Mouse (Mus musculus): ENCODE measurements around the gene Defb11. TPM values are rescaled to one million over a fixed set of nuclear protein-coding genes. Genes with fewer than 3 reads are reported as not detected.
"Not testable (repeated sequence)": the region's sequence is repeated elsewhere in the genome, so short reads cannot be mapped to it uniquely, and the experiment has no call there.

Gene Defb11
- not detected in 2 replicates for polyA plus RNA-seq (2014; fragmentation: Nextera tagmentation; extraction: Ambion mirVana)

- not testable (repeated sequence) for ATAC-seq (ENCODE audit: insufficient number of reproducible peaks, insufficient read depth, low FRiP score, low read depth); H3K9ac ChIP-seq (ENCODE audit: low read length); H3K36me3 ChIP-seq (ENCODE audit: control insufficient read depth, insufficient read depth, low read length)
Measured at GRCm38 (mm10) chr8:21906290-21906689, at the start of gene Defb11. Gene Defb11 (minus strand): TSS chr8:21906412.

GRCm38 (mm10) chr8:21955321-21955720 is 49.1 kb upstream of the Defb11 start:
- no peaks in the 10 kb centered on the region for H3K36me3 ChIP-seq (ENCODE audit: control insufficient read depth, insufficient read depth, low read length)
- ATAC-seq (ENCODE audit: insufficient number of reproducible peaks, insufficient read depth, low FRiP score, low read depth), result no peak
- 8% methylated on average over 9 of the region's 9 CpGs for WGBS
- no peak overlapping the region for H3K4me3 ChIP-seq (ENCODE audit: control insufficient read depth in 1 of 2, insufficient read depth in 1 of 2, low read depth in 1 of 2, low read length in 2 of 2)
- H3K4me1 ChIP-seq (ENCODE audit: control insufficient read depth in 2 of 2, insufficient read depth in 2 of 2, low read length in 2 of 2), result no peaks in the 10 kb centered on the region
- no peaks in the 10 kb centered on the region for H3K9me3 ChIP-seq (ENCODE audit: control insufficient read depth, low read length)
- no peaks in the 10 kb centered on the region for H3K27me3 ChIP-seq (ENCODE audit: control insufficient read depth, insufficient read depth, low read length)
- H3K27ac ChIP-seq (replicated peaks in 1 of 2; ENCODE audit: control insufficient read depth in 1 of 2, insufficient read depth in 1 of 2, low read depth in 2 of 2, low read length in 2 of 2), result no peak overlapping the region
- no peak overlapping the region for H3K4me2 ChIP-seq (ENCODE audit: low read length)
- H3K9ac ChIP-seq (ENCODE audit: low read length), result no peak overlapping the region

More at GRCm38 (mm10) chr8:21906290-21906689, at the start of gene Defb11:
- not testable (repeated sequence) for H3K27me3 ChIP-seq (ENCODE audit: control insufficient read depth, insufficient read depth, low read length); H3K4me2 ChIP-seq (ENCODE audit: low read length); H3K4me1 ChIP-seq (ENCODE audit: control insufficient read depth in 2 of 2, insufficient read depth in 2 of 2, low read length in 2 of 2); H3K4me3 ChIP-seq (ENCODE audit: control insufficient read depth in 1 of 2, insufficient read depth in 1 of 2, low read depth in 1 of 2, low read length in 2 of 2); H3K9me3 ChIP-seq (ENCODE audit: control insufficient read depth, low read length); H3K27ac ChIP-seq (replicated peaks in 1 of 2; ENCODE audit: control insufficient read depth in 1 of 2, insufficient read depth in 1 of 2, low read depth in 2 of 2, low read length in 2 of 2)

GRCm38 (mm10) chr8:21947311-21948017 is 41.3 kb upstream of the Defb11 start:
- no peak for ATAC-seq (ENCODE audit: insufficient number of reproducible peaks, insufficient read depth, low FRiP score, low read depth)
- WGBS, result 69% methylated on average over 9 of the region's 9 CpGs
- Histone ChIP-seq H3K4me3 (ENCODE audit: control insufficient read depth in 1 of 2, insufficient read depth in 1 of 2, low read depth in 1 of 2, low read length in 2 of 2) (no peak overlapping the region), H3K27me3 (ENCODE audit: control insufficient read depth, insufficient read depth, low read length) (no peaks in the 10 kb centered on the region), H3K4me1 (ENCODE audit: control insufficient read depth in 2 of 2, insufficient read depth in 2 of 2, low read length in 2 of 2) (no peaks in the 10 kb centered on the region), H3K27ac (replicated peaks in 1 of 2; ENCODE audit: control insufficient read depth in 1 of 2, insufficient read depth in 1 of 2, low read depth in 2 of 2, low read length in 2 of 2) (no peak overlapping the region), H3K36me3 (ENCODE audit: control insufficient read depth, insufficient read depth, low read length) (no peaks in the 10 kb centered on the region), H3K4me2 (ENCODE audit: low read length) (no peak overlapping the region), H3K9ac (ENCODE audit: low read length) (no peak overlapping the region), H3K9me3 (ENCODE audit: control insufficient read depth, low read length) (no peaks in the 10 kb centered on the region)

GRCm38 (mm10) chr8:21946462-21946861 is 40.2 kb upstream of the Defb11 start, which contains the start of gene Defb13:
Gene Defb13 (plus strand): TSS chr8:21946762.
- ATAC-seq (ENCODE audit: insufficient number of reproducible peaks, insufficient read depth, low FRiP score, low read depth), result no peak
- no peak within 1 kb of the TSS for H3K27ac ChIP-seq (replicated peaks in 1 of 2; ENCODE audit: control insufficient read depth in 1 of 2, insufficient read depth in 1 of 2, low read depth in 2 of 2, low read length in 2 of 2)
- H3K4me3 ChIP-seq (ENCODE audit: control insufficient read depth in 1 of 2, insufficient read depth in 1 of 2, low read depth in 1 of 2, low read length in 2 of 2), result no peak within 1 kb of the TSS
- H3K4me2 ChIP-seq (ENCODE audit: low read length), result no peak within 1 kb of the TSS
- no peaks in the 10 kb centered on the region for H3K27me3 ChIP-seq (ENCODE audit: control insufficient read depth, insufficient read depth, low read length)
- no peak within 1 kb of the TSS for H3K9ac ChIP-seq (ENCODE audit: low read length)
- H3K9me3 ChIP-seq (ENCODE audit: control insufficient read depth, low read length), result no peaks in the 10 kb centered on the region
- 77% methylated on average over 6 of the region's 6 CpGs for WGBS
- H3K4me1 ChIP-seq (ENCODE audit: control insufficient read depth in 2 of 2, insufficient read depth in 2 of 2, low read length in 2 of 2), result no peaks in the 10 kb centered on the region
- H3K36me3 ChIP-seq (ENCODE audit: control insufficient read depth, insufficient read depth, low read length), result no peaks in the 10 kb centered on the region

GRCm38 (mm10) chr8:21938052-21938451 is 31.8 kb upstream of the Defb11 start, which contains the start of gene Defb35:
Gene Defb35 (plus strand): TSS chr8:21938352.
- not testable (repeated sequence) for H3K27me3 ChIP-seq (ENCODE audit: control insufficient read depth, insufficient read depth, low read length); H3K4me1 ChIP-seq (ENCODE audit: control insufficient read depth in 2 of 2, insufficient read depth in 2 of 2, low read length in 2 of 2); ATAC-seq (ENCODE audit: insufficient number of reproducible peaks, insufficient read depth, low FRiP score, low read depth); H3K9ac ChIP-seq (ENCODE audit: low read length); H3K4me3 ChIP-seq (ENCODE audit: control insufficient read depth in 1 of 2, insufficient read depth in 1 of 2, low read depth in 1 of 2, low read length in 2 of 2); H3K36me3 ChIP-seq (ENCODE audit: control insufficient read depth, insufficient read depth, low read length); H3K27ac ChIP-seq (replicated peaks in 1 of 2; ENCODE audit: control insufficient read depth in 1 of 2, insufficient read depth in 1 of 2, low read depth in 2 of 2, low read length in 2 of 2); H3K4me2 ChIP-seq (ENCODE audit: low read length); H3K9me3 ChIP-seq (ENCODE audit: control insufficient read depth, low read length)
- WGBS, result 79% methylated on average over 4 of the region's 4 CpGs

GRCm38 (mm10) chr8:21932610-21933009 is 26.4 kb upstream of the Defb11 start, which contains the start of gene Defb15:
Gene Defb15 (minus strand): TSS chr8:21932710.
- Histone ChIP-seq H3K9ac (ENCODE audit: low read length) (no peak within 1 kb of the TSS), H3K4me2 (ENCODE audit: low read length) (no peak within 1 kb of the TSS), H3K27ac (replicated peaks in 1 of 2; ENCODE audit: control insufficient read depth in 1 of 2, insufficient read depth in 1 of 2, low read depth in 2 of 2, low read length in 2 of 2) (no peak within 1 kb of the TSS), H3K36me3 (ENCODE audit: control insufficient read depth, insufficient read depth, low read length) (no peaks in the 10 kb centered on the region), H3K4me3 (ENCODE audit: control insufficient read depth in 1 of 2, insufficient read depth in 1 of 2, low read depth in 1 of 2, low read length in 2 of 2) (no peak within 1 kb of the TSS), H3K9me3 (ENCODE audit: control insufficient read depth, low read length) (no peaks in the 10 kb centered on the region), H3K4me1 (ENCODE audit: control insufficient read depth in 2 of 2, insufficient read depth in 2 of 2, low read length in 2 of 2) (no peaks in the 10 kb centered on the region), H3K27me3 (ENCODE audit: control insufficient read depth, insufficient read depth, low read length) (no peaks in the 10 kb centered on the region)
- no peak for ATAC-seq (ENCODE audit: insufficient number of reproducible peaks, insufficient read depth, low FRiP score, low read depth)
- 85% methylated on average over 6 of the region's 6 CpGs for WGBS

- H3K4me3 ChIP-seq (ENCODE audit: control insufficient read depth in 1 of 2, insufficient read depth in 1 of 2, low read depth in 1 of 2, low read length in 2 of 2); H3K27me3 ChIP-seq (ENCODE audit: control insufficient read depth, insufficient read depth, low read length); H3K4me2 ChIP-seq (ENCODE audit: low read length); H3K27ac ChIP-seq (replicated peaks in 1 of 2; ENCODE audit: control insufficient read depth in 1 of 2, insufficient read depth in 1 of 2, low read depth in 2 of 2, low read length in 2 of 2); H3K9me3 ChIP-seq (ENCODE audit: control insufficient read depth, low read length); H3K36me3 ChIP-seq (ENCODE audit: control insufficient read depth, insufficient read depth, low read length); ATAC-seq (ENCODE audit: insufficient number of reproducible peaks, insufficient read depth, low FRiP score, low read depth); H3K9ac ChIP-seq (ENCODE audit: low read length); H3K4me1 ChIP-seq (ENCODE audit: control insufficient read depth in 2 of 2, insufficient read depth in 2 of 2, low read length in 2 of 2): not testable (repeated sequence)
- WGBS, result 74% methylated on average over 3 of the region's 3 CpGs
Measured at GRCm38 (mm10) chr8:21930754-21931153, 24.5 kb upstream of the Defb11 start.

- no peak overlapping the region for H3K27ac ChIP-seq (replicated peaks in 1 of 2; ENCODE audit: control insufficient read depth in 1 of 2, insufficient read depth in 1 of 2, low read depth in 2 of 2, low read length in 2 of 2)
- H3K4me2 ChIP-seq (ENCODE audit: low read length), result no peak overlapping the region
- ATAC-seq (ENCODE audit: insufficient number of reproducible peaks, insufficient read depth, low FRiP score, low read depth), result no peak
- no peak overlapping the region for H3K4me3 ChIP-seq (ENCODE audit: control insufficient read depth in 1 of 2, insufficient read depth in 1 of 2, low read depth in 1 of 2, low read length in 2 of 2)
- no peak overlapping the region for H3K9ac ChIP-seq (ENCODE audit: low read length)
- 73% methylated on average over 3 of the region's 3 CpGs for WGBS
- H3K36me3 ChIP-seq (ENCODE audit: control insufficient read depth, insufficient read depth, low read length), result no peaks in the 10 kb centered on the region
- H3K4me1 ChIP-seq (ENCODE audit: control insufficient read depth in 2 of 2, insufficient read depth in 2 of 2, low read length in 2 of 2), result no peaks in the 10 kb centered on the region
- H3K9me3 ChIP-seq (ENCODE audit: control insufficient read depth, low read length), result no peaks in the 10 kb centered on the region
- H3K27me3 ChIP-seq (ENCODE audit: control insufficient read depth, insufficient read depth, low read length), result no peaks in the 10 kb centered on the region
Measured at GRCm38 (mm10) chr8:21915625-21916024, 9.4 kb upstream of the Defb11 start.

Measured in heart, embryonic 14.5 days (tissue).